Mouse (Mus musculus) left cerebral cortex, adult 8-10 months (tissue): ENCODE results near the gene Abca13. TPM values are rescaled to one million over a fixed set of nuclear protein-coding genes. Genes with fewer than 3 reads are reported as not detected.
"Not testable (repeated sequence)": the region's sequence is repeated elsewhere in the genome, so short reads cannot be mapped to it uniquely, and the experiment has no call there.

Experiments
- DNase-seq, 2 experiments: peaks; one replicate each; pipeline ENCODE4 v3.0.0; 2022; ENCODE audit warnings: low spot score in 2 of 2
- total RNA-seq, 4 experiments: library from RNA; stranded (reverse); gene quantifications; 2 replicates each; pipeline ENCODE4 v1.2.4; 2022

Gene Abca13
- total RNA-seq, 4 experiments from 2014 or later: 0.02 to 0.04 (median 0.02) TPM

- DNase-seq: no peak
These were observed 94.0 kb downstream of the Abca13 start for GRCm38 (mm10) chr11:9285759-9286158.

GRCm38 (mm10) chr11:9291168-9291567 is 99.4 kb downstream of the Abca13 start:
- no peak for DNase-seq

- DNase-seq: no peak
These were observed 107.9 kb downstream of the Abca13 start for GRCm38 (mm10) chr11:9299615-9300014.

GRCm38 (mm10) chr11:9305450-9305849 is 113.7 kb downstream of the Abca13 start:
- no peak for DNase-seq

- DNase-seq: no peak
These were observed 124.8 kb downstream of the Abca13 start for GRCm38 (mm10) chr11:9316545-9316944.

GRCm38 (mm10) chr11:9317076-9317929 is 125.6 kb downstream of the Abca13 start:
- peak; percentile 16 to 67 for DNase-seq

GRCm38 (mm10) chr11:9338151-9338550 is 146.4 kb downstream of the Abca13 start:
- DNase-seq: no peak

- peak in 1 of 2 experiments; percentile 4 for DNase-seq
These were observed 156.0 kb downstream of the Abca13 start for GRCm38 (mm10) chr11:9347724-9348123.

- no peak for DNase-seq
These were observed 181.4 kb downstream of the Abca13 start for GRCm38 (mm10) chr11:9373160-9373559.

GRCm38 (mm10) chr11:9374426-9374825 is 182.7 kb downstream of the Abca13 start:
- DNase-seq: not testable (repeated sequence)

GRCm38 (mm10) chr11:9388520-9388919 is 196.8 kb downstream of the Abca13 start:
- no peak for DNase-seq

- no peak for DNase-seq
These were observed 225.2 kb downstream of the Abca13 start for GRCm38 (mm10) chr11:9416946-9417345.

- no peak for DNase-seq
These were observed 228.5 kb downstream of the Abca13 start for GRCm38 (mm10) chr11:9420205-9420604.

- DNase-seq: no peak
These were observed 235.7 kb downstream of the Abca13 start for GRCm38 (mm10) chr11:9427411-9427810.

GRCm38 (mm10) chr11:9432807-9433206 is 241.1 kb downstream of the Abca13 start:
- DNase-seq: no peak

GRCm38 (mm10) chr11:9436617-9437016 is 244.9 kb downstream of the Abca13 start:
- no peak for DNase-seq

- DNase-seq: no peak
These were observed 248.0 kb downstream of the Abca13 start for GRCm38 (mm10) chr11:9439781-9440180.

- no peak for DNase-seq
These were observed 249.4 kb downstream of the Abca13 start for GRCm38 (mm10) chr11:9441192-9441591.

GRCm38 (mm10) chr11:9472400-9472799 is 280.7 kb downstream of the Abca13 start:
- DNase-seq: no peak

GRCm38 (mm10) chr11:9481511-9481910 is 289.8 kb downstream of the Abca13 start:
- DNase-seq: peak in 1 of 2 experiments; percentile 17

GRCm38 (mm10) chr11:9500326-9501142 is 308.8 kb downstream of the Abca13 start:
- DNase-seq: no peak

GRCm38 (mm10) chr11:9514966-9515365 is 323.2 kb downstream of the Abca13 start:
- DNase-seq: not testable (repeated sequence)
